Mouse (Mus musculus) midbrain, embryonic 13.5 days (tissue): ENCODE results near the gene Sbk2. TPM values are rescaled to one million over a fixed set of nuclear protein-coding genes. Genes with fewer than 3 reads are reported as not detected.
"Not testable (repeated sequence)": the region's sequence is repeated elsewhere in the genome, so short reads cannot be mapped to it uniquely, and the experiment has no call there.

Experiments used
- ATAC-seq: fragments of 200-750 bp; cut with Nextera tagmentation; 2 replicates; pipeline ENCODE4 v1.8.0; 2017; ENCODE audit warnings: mild to moderate bottlenecking, moderate TSS enrichment, moderate library complexity
- H3K27ac ChIP-seq: fragments of 300-500 bp; sonication (generic); 2 replicates; pipeline ENCODE4 v1.5.1; 2015; ENCODE audit warnings: inconsistent platforms, mild to moderate bottlenecking, moderate library complexity
- H3K27me3 ChIP-seq: fragments of 300-500 bp; sonication (generic); 2 replicates; pipeline ENCODE4 v1.6.1; 2015; ENCODE audit warnings: mild to moderate bottlenecking, inconsistent platforms
- H3K36me3 ChIP-seq: fragments of 300-500 bp; sonication (generic); 2 replicates; pipeline ENCODE4 v1.6.1; 2015; ENCODE audit warnings: mild to moderate bottlenecking, inconsistent platforms
- H3K4me1 ChIP-seq: fragments of 300-500 bp; sonication (generic); replicated peaks from 2 replicates; pipeline ENCODE4 v1.6.1; 2015; ENCODE audit warnings: inconsistent platforms
- H3K4me2 ChIP-seq: fragments of 300-500 bp; sonication (generic); replicated peaks from 2 replicates; pipeline ENCODE4 v1.6.1; 2015; ENCODE audit warnings: moderate library complexity, mild to moderate bottlenecking, inconsistent platforms
- H3K4me3 ChIP-seq: fragments of 300-500 bp; sonication (generic); replicated peaks from 2 replicates; pipeline ENCODE4 v1.5.1; 2015; ENCODE audit warnings: mild to moderate bottlenecking, inconsistent platforms
- H3K9ac ChIP-seq: fragments of 300-500 bp; sonication (generic); replicated peaks from 2 replicates; pipeline ENCODE4 v1.6.1; 2015; ENCODE audit warnings: mild to moderate bottlenecking, inconsistent platforms
- H3K9me3 ChIP-seq: fragments of 300-500 bp; sonication (generic); 2 replicates; pipeline ENCODE4 v1.6.1; 2016; ENCODE audit warnings: mild to moderate bottlenecking, inconsistent platforms
- whole genome bisulfite sequencing: fragments of 180-500 bp; shearing (Covaris S2); methylation state at CpG from one replicate; pipeline ENCODE4 v1.1.7; 2015; 5-methylcytosine and 5-hydroxymethylcytosine counted together
- polyA plus RNA-seq: library from polyadenylated mRNA; unstranded; fragments of >200 nt; fragmentation: Nextera tagmentation; extraction: Ambion mirVana; gene quantifications from 2 replicates; pipeline ENCODE4 v1.2.1, GENCODE M21; 2015

The Sbk2 gene
- polyA plus RNA-seq: 0.12 and 0.13 TPM in 2 replicates

GRCm38 (mm10) chr7:4964272-4964671, at the start of gene Sbk2:
Gene Sbk2, minus strand, starts transcription at chr7:4964406.
- no peak within 1 kb of the TSS for H3K9ac ChIP-seq
- H3K27me3 ChIP-seq: no peaks in the 10 kb centered on the region
- no peaks in the 10 kb centered on the region for H3K9me3 ChIP-seq
- H3K36me3 ChIP-seq: no peaks in the 10 kb centered on the region
- no peak within 1 kb of the TSS for H3K27ac ChIP-seq
- no peaks in the 10 kb centered on the region for H3K4me1 ChIP-seq
- H3K4me2 ChIP-seq: no peak within 1 kb of the TSS; the same call in 1 of the 2 replicates
- 5% methylated on average over 10 of the region's 10 CpGs for WGBS
- ATAC-seq: peak; percentile 69
- no peak within 1 kb of the TSS for H3K4me3 ChIP-seq

- WGBS: 89% methylated on average over 27 of the region's 27 CpGs
- Histone ChIP-seq H3K36me3 (peaks cover 56% of the 10 kb centered on the region), H3K9me3 (no peaks in the 10 kb centered on the region), H3K27ac (no peak overlapping the region), H3K4me3 (no peak overlapping the region), H3K4me1 (peaks cover 15% of the 10 kb centered on the region), H3K9ac (no peak overlapping the region), H3K4me2 (peak overlapping the region; percentile 61; the same call in 1 of the 2 replicates), H3K27me3 (no peaks in the 10 kb centered on the region)
- ATAC-seq: no peak
Observed at GRCm38 (mm10) chr7:5012681-5013513, 48.7 kb upstream of the Sbk2 start.

GRCm38 (mm10) chr7:5008229-5008628, 44.0 kb upstream of the Sbk2 start:
- H3K9ac ChIP-seq: no peak overlapping the region
- ATAC-seq: peak; percentile 31; the same call in 1 of the 2 replicates
- no peaks in the 10 kb centered on the region for H3K9me3 ChIP-seq
- no peaks in the 10 kb centered on the region for H3K27me3 ChIP-seq
- 0 out of 2 replicates have a peak, but pooled peaks cover 3% of the 10 kb centered on the region for H3K4me1 ChIP-seq
- no peak overlapping the region for H3K4me2 ChIP-seq
- H3K36me3 ChIP-seq: peaks cover 72% of the 10 kb centered on the region
- no peak overlapping the region for H3K27ac ChIP-seq
- 96% methylated on average over 26 of the region's 26 CpGs for WGBS
- H3K4me3 ChIP-seq: no peak overlapping the region

- 72% methylated on average over 8 of the region's 8 CpGs for WGBS
- not testable (repeated sequence) for ATAC-seq, H3K4me1 ChIP-seq, H3K9me3 ChIP-seq, H3K4me3 ChIP-seq, H3K9ac ChIP-seq, H3K27ac ChIP-seq, H3K4me2 ChIP-seq, H3K27me3 ChIP-seq
- H3K36me3 ChIP-seq: peaks cover 20% of the 10 kb centered on the region
Observed at GRCm38 (mm10) chr7:5002876-5003275, 38.7 kb upstream of the Sbk2 start.

GRCm38 (mm10) chr7:4999876-5000275, 35.7 kb upstream of the Sbk2 start:
- H3K27ac ChIP-seq: no peak overlapping the region
- ATAC-seq: no peak
- H3K4me2 ChIP-seq: no peak overlapping the region

GRCm38 (mm10) chr7:4996934-4997333, 32.7 kb upstream of the Sbk2 start:
- 74% methylated on average over 6 of the region's 8 CpGs for WGBS
- Histone ChIP-seq H3K4me1 (peaks cover 40% of the 10 kb centered on the region), H3K9me3 (no peaks in the 10 kb centered on the region), H3K4me3 (peak overlapping the region; percentile 68), H3K27ac (peak overlapping the region; percentile 87; the same call in 1 of the 2 replicates), H3K36me3 (peaks cover 27% of the 10 kb centered on the region), H3K4me2 (peak overlapping the region; percentile 94), H3K27me3 (0 out of 2 replicates have a peak, but pooled peaks cover 9% of the 10 kb centered on the region), H3K9ac (peak overlapping the region; percentile 81)
- no peak for ATAC-seq

More at GRCm38 (mm10) chr7:4999876-5000275, 35.7 kb upstream of the Sbk2 start:
- Histone ChIP-seq H3K9me3 (no peaks in the 10 kb centered on the region), H3K4me3 (no peak overlapping the region), H3K4me1 (peaks cover 14% of the 10 kb centered on the region), H3K9ac (no peak overlapping the region), H3K27me3 (0 out of 2 replicates have a peak, but pooled peaks cover under 1% of the 10 kb centered on the region), H3K36me3 (no peaks in the 10 kb centered on the region)
- WGBS: 65% methylated on average over 2 of the region's 2 CpGs

- WGBS: 4% methylated on average over 15 of the region's 26 CpGs
- Histone ChIP-seq H3K36me3 (peaks cover 33% of the 10 kb centered on the region), H3K9ac (peak within 1 kb of the TSS; percentile 81), H3K27me3 (0 out of 2 replicates have a peak, but pooled peaks cover 9% of the 10 kb centered on the region), H3K9me3 (no peaks in the 10 kb centered on the region), H3K4me2 (peak within 1 kb of the TSS; percentile 94), H3K4me1 (peaks cover 40% of the 10 kb centered on the region), H3K4me3 (peak within 1 kb of the TSS; percentile 68), H3K27ac (peak within 1 kb of the TSS; percentile 87)
- peak; percentile 88 for ATAC-seq
Observed at GRCm38 (mm10) chr7:4996003-4996895, 32.0 kb upstream of the Sbk2 start, which contains the start of gene Zfp579. Gene Zfp579, minus strand, starts transcription at chr7:4996158.

- WGBS: 5% methylated on average over 19 of the region's 19 CpGs
Observed at GRCm38 (mm10) chr7:4995268-4996002, 31.2 kb upstream of the Sbk2 start.

GRCm38 (mm10) chr7:4993999-4994788, 30.0 kb upstream of the Sbk2 start:
- H3K4me1 ChIP-seq: peaks cover 40% of the 10 kb centered on the region
- H3K4me3 ChIP-seq: peak overlapping the region; percentile 68
- H3K27ac ChIP-seq: no peak overlapping the region
- peaks cover 6% of the 10 kb centered on the region; the same call in 1 of the 2 replicates for H3K9me3 ChIP-seq
- no peak for ATAC-seq
- 53% methylated on average over 59 of the region's 59 CpGs for WGBS
- peak overlapping the region; percentile 81 for H3K9ac ChIP-seq
- 0 out of 2 replicates have a peak, but pooled peaks cover 9% of the 10 kb centered on the region for H3K27me3 ChIP-seq
- peaks cover 45% of the 10 kb centered on the region for H3K36me3 ChIP-seq
- H3K4me2 ChIP-seq: peak overlapping the region; percentile 94

More at GRCm38 (mm10) chr7:4995268-4996002, 31.2 kb upstream of the Sbk2 start:
- H3K4me3 ChIP-seq: peak overlapping the region; percentile 68
- H3K36me3 ChIP-seq: peaks cover 42% of the 10 kb centered on the region
- peak overlapping the region; percentile 81 for H3K9ac ChIP-seq
- H3K4me2 ChIP-seq: peak overlapping the region; percentile 94
- peak overlapping the region; percentile 87 for H3K27ac ChIP-seq
- no peak; the same call in 1 of the 2 replicates for ATAC-seq
- 0 out of 2 replicates have a peak, but pooled peaks cover 9% of the 10 kb centered on the region for H3K27me3 ChIP-seq
- 0 out of 2 replicates have a peak, but pooled peaks cover 3% of the 10 kb centered on the region for H3K9me3 ChIP-seq
- peaks cover 40% of the 10 kb centered on the region for H3K4me1 ChIP-seq

GRCm38 (mm10) chr7:4993347-4993998, 29.3 kb upstream of the Sbk2 start:
- peaks cover 40% of the 10 kb centered on the region for H3K4me1 ChIP-seq
- WGBS: 42% methylated on average over 55 of the region's 55 CpGs
- H3K27ac ChIP-seq: no peak overlapping the region
- no peak for ATAC-seq
- H3K9me3 ChIP-seq: peaks cover 6% of the 10 kb centered on the region; the same call in 1 of the 2 replicates
- peak overlapping the region; percentile 81 for H3K9ac ChIP-seq
- H3K27me3 ChIP-seq: 0 out of 2 replicates have a peak, but pooled peaks cover 9% of the 10 kb centered on the region
- H3K4me3 ChIP-seq: peak overlapping the region; percentile 68
- H3K4me2 ChIP-seq: peak overlapping the region; percentile 94
- peaks cover 45% of the 10 kb centered on the region for H3K36me3 ChIP-seq
